ENCODE assay signal across 9 mouse cellular contexts in the genomic region with DNA sequence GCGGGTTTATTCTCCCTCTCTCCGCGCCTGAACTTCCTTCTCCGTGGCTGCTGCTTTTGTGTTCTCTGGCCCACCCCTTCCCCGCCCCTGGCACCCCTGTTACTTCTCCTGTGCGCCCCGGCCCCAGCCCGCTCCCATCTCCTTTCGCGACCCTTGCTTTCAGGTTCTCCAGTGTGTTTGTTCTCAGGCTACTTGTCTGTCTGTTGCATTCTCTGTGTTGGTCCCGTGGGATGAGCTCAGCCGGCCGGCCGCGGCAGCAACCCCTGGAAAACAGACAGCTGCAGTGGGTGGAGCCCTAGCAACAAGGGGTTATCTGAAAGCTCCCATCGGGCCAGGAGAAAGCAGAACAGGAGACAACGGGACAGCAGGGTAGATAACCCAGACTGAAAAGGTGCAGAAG. TPM values are rescaled to one million over a fixed set of nuclear protein-coding genes. Genes with fewer than 3 reads are reported as not detected.
A peak's percentile ranks its signal among the peaks of the same experiment; 100 is the strongest.
DNase-seq lines count a peak whose midpoint lies in the region; ATAC-seq lines count a peak whose summit lies in the region.
"Had no signal": no experiment of that assay in that cellular context is flagged by ENCODE, and none has a peak within 500 bp of the region (broad histone marks: within the 10 kb centered on the region; RNA-seq: fewer than 3 reads in every experiment).

No protein-coding gene starts in this region.

- peak; percentile 39 for DNase-seq in gastrocnemius, postnatal 14 days
- DNase-seq in gastrocnemius, adult 18-20 months (ENCODE audit: low spot score), result no peak
- DNase-seq in embryo, embryonic 9.5 days (ENCODE audit: extremely low spot score), result peak; percentile 50
- DNase-seq in hindbrain, embryonic 10.5 days (ENCODE audit: low spot score), result peak; percentile 64
- DNase-seq in cerebellum, adult 11-12 months, result no peak
- no peak for DNase-seq in thymus, postnatal 36 days

- peak overlapping the region; percentile 66 for H3K27ac ChIP-seq in hindbrain, embryonic 10.5 days
- no peak overlapping the region for H3K27ac ChIP-seq in midbrain, embryonic 15.5 days
- H3K27ac ChIP-seq: macrophage had no signal

- H3K4me2 ChIP-seq in midbrain, embryonic 15.5 days, result peak overlapping the region; percentile 35

- H3K4me1 ChIP-seq in hindbrain, embryonic 10.5 days (replicated peaks), result peaks cover 32% of the 10 kb centered on the region
- peaks cover 17% of the 10 kb centered on the region for H3K4me1 ChIP-seq in midbrain, embryonic 15.5 days

- WGBS in hindbrain, embryonic 10.5 days, result under 1% methylated on average over 17 of the region's 17 CpGs
- 1% methylated on average over 17 of the region's 17 CpGs for WGBS in midbrain, embryonic 15.5 days

- 0 out of 2 replicates have a peak, but pooled peaks cover 4% of the 10 kb centered on the region for H3K9me3 ChIP-seq in hindbrain, embryonic 10.5 days
- H3K9me3 ChIP-seq in midbrain, embryonic 15.5 days, result no peaks in the 10 kb centered on the region

- H3K9ac ChIP-seq in midbrain, embryonic 15.5 days, result no peak overlapping the region

- peaks cover 91% of the 10 kb centered on the region for H3K27me3 ChIP-seq in hindbrain, embryonic 10.5 days (ENCODE audit: insufficient read depth, poor library complexity, severe bottlenecking)
- peaks cover 46% of the 10 kb centered on the region for H3K27me3 ChIP-seq in midbrain, embryonic 15.5 days (replicated peaks)

- H3K4me3 ChIP-seq in hindbrain, embryonic 10.5 days, result peak overlapping the region; percentile 50
- H3K4me3 ChIP-seq in midbrain, embryonic 15.5 days, result peak overlapping the region; percentile 9; the same call in 1 of the 2 replicates

- intact Hi-C loops in gastrocnemius, postnatal 14 days (cut with DNase I; ENCODE audit: low total_unique reads), result no loop called here

- ATAC-seq in midbrain, embryonic 15.5 days (replicated peaks), result no peak
- ATAC-seq in erythroblast, adult 5-6 weeks (replicated peaks; ENCODE audit: low FRiP score, poor library complexity, severe bottlenecking), result no peak

- no peaks in the 10 kb centered on the region for H3K36me3 ChIP-seq in hindbrain, embryonic 10.5 days
- H3K36me3 ChIP-seq in midbrain, embryonic 15.5 days (replicated peaks), result no peaks in the 10 kb centered on the region

RNA-seq across cellular contexts. Expression of gene Aym1, which starts 21.4 kb away (rescaled TPM):
- not detected for total RNA-seq in gastrocnemius, postnatal 14 days (2021)
- not detected for total RNA-seq in gastrocnemius, adult 18-20 months (2021)
- not detected in 2 replicates for polyA plus RNA-seq in hindbrain, embryonic 10.5 days (2016; fragmentation: Nextera tagmentation; extraction: Ambion mirVana)
- not detected in 2 replicates for polyA plus RNA-seq in midbrain, embryonic 15.5 days (2015; fragmentation: Nextera tagmentation; extraction: Ambion mirVana)
- not detected in 2 replicates for total RNA-seq in erythroblast, adult 5-6 weeks (2015; ENCODE audit: low replicate concordance)
- total RNA-seq in erythroblast, adult 5-6 weeks (2017; ENCODE audit: low replicate concordance), result not detected in 2 replicates
- polyA plus RNA-seq: macrophage had no signal

RNA-seq across cellular contexts. Expression of gene Sgsm1, which starts 25.1 kb away (rescaled TPM):
- under 1 TPM; 0.62 to 0.70 TPM for total RNA-seq in gastrocnemius, postnatal 14 days (2021)
- under 1 TPM; 0.38 to 0.39 TPM for total RNA-seq in gastrocnemius, adult 18-20 months (2021)
- polyA plus RNA-seq in hindbrain, embryonic 10.5 days (2016; fragmentation: Nextera tagmentation; extraction: Ambion mirVana), result 16.6 and 17.5 TPM in 2 replicates
- 23.9 and 27.4 TPM in 2 replicates for polyA plus RNA-seq in midbrain, embryonic 15.5 days (2015; fragmentation: Nextera tagmentation; extraction: Ambion mirVana)
- not detected in 2 replicates for total RNA-seq in erythroblast, adult 5-6 weeks (2015; ENCODE audit: low replicate concordance)
- not detected in 2 replicates for total RNA-seq in erythroblast, adult 5-6 weeks (2017; ENCODE audit: low replicate concordance)
- polyA plus RNA-seq: macrophage had no signal

Comparison
In these comparisons a context has a peak if more than half of its experiments do, and no peak if none do; other contexts are left out.
1. DNase-seq: peak in gastrocnemius, postnatal 14 days (single experiment), embryo, embryonic 9.5 days (single experiment) and hindbrain, embryonic 10.5 days (single experiment); none in gastrocnemius, adult 18-20 months (single experiment), cerebellum, adult 11-12 months (single experiment) and thymus, postnatal 36 days (0 of 2).